Mouse (Mus musculus) MEL (cell line): ENCODE data around the gene Scgb1b27.
"Not testable (repeated sequence)": the region's sequence is repeated elsewhere in the genome, so short reads cannot be mapped to it uniquely, and the experiment has no call there.

Source experiments
- EP300 ChIP-seq, 2 experiments: IDR thresholded peaks; 2 replicates each; pipeline ENCODE4 v1.6.1; 2011; ENCODE audit warnings: improper control_type of control experiment in 2 of 2, low read length in 2 of 2, low read depth in 1 of 2, mild to moderate bottlenecking in 1 of 2
- POLR2A ChIP-seq, 2 experiments: IDR thresholded peaks; 2 replicates each; pipeline ENCODE4 v1.6.1; 2011 to 2012; ENCODE audit warnings: low read length in 2 of 2, mild to moderate bottlenecking in 2 of 2, control low read depth in 1 of 2, improper control_type of control experiment in 1 of 2, low read depth in 1 of 2, moderate library complexity in 1 of 2; ENCODE audit not compliant: control insufficient read depth in 1 of 2, insufficient read depth in 1 of 2, poor library complexity in 1 of 2
- SIN3A ChIP-seq: IDR thresholded peaks from 2 replicates; pipeline ENCODE4 v1.6.1; 2012; ENCODE audit warnings: low read length, improper control_type of control experiment, inconsistent platforms

DNA sequence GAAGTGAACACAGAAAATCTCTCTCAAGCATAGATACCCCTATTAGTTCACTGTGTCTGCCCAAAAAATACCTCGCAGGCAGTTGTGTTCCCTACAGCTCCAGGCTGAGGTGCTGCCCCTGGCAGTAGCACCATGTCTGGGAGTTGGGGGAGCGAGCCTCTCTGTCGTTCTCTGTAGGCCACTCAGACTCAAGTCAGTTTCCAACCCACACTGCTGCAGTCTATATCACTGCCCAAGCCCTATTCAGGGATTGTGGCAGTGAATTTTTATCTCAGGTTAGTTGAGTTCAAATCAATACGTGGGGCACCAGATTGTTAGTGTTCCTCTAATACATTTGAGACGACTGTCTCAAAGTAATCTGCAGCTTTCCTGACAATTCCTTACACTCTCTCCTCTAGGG lies 46.8 kb downstream of the Scgb1b27 start:
- not testable (repeated sequence) for TF ChIP-seq SIN3A; EP300 (IDR thresholded peaks at IDR 0.05; ENCODE audit: low read depth in 1 of 2, low read length in 2 of 2); POLR2A (IDR thresholded peaks at IDR 0.05; ENCODE audit: control insufficient read depth in 1 of 2, insufficient read depth in 1 of 2, low read depth in 1 of 2, low read length in 2 of 2, poor library complexity in 1 of 2)
